Mouse (Mus musculus) thymus, postnatal 36 days (tissue): Measurements from ENCODE around the gene Prkca.
A peak's percentile ranks its signal among the peaks of the same experiment; 100 is the strongest.

Experiments used
- DNase-seq, 2 experiments: peaks; one replicate each; pipeline ENCODE4 v3.0.0; 2022; ENCODE audit warnings: mixed read lengths in 2 of 2

Gene Prkca

GRCm38 (mm10) chr11:108257921-108258320 lies 85.8 kb downstream of the Prkca start:
- DNase-seq = no peak

GRCm38 (mm10) chr11:108254681-108255080 lies 89.0 kb downstream of the Prkca start:
- no peak for DNase-seq

- no peak for DNase-seq
Measured at GRCm38 (mm10) chr11:108251924-108252775, 91.6 kb downstream of the Prkca start.

- DNase-seq = no peak
Measured at GRCm38 (mm10) chr11:108250829-108251637, 92.7 kb downstream of the Prkca start.

GRCm38 (mm10) chr11:108250146-108250635 lies 93.5 kb downstream of the Prkca start:
- DNase-seq = no peak

- no peak for DNase-seq
Measured at GRCm38 (mm10) chr11:108249487-108249886, 94.2 kb downstream of the Prkca start.

GRCm38 (mm10) chr11:108249047-108249403 lies 94.7 kb downstream of the Prkca start:
- no peak for DNase-seq

GRCm38 (mm10) chr11:108248218-108249046 lies 95.3 kb downstream of the Prkca start:
- peak; percentile 14 to 22 for DNase-seq

GRCm38 (mm10) chr11:108247121-108247863 lies 96.4 kb downstream of the Prkca start:
- DNase-seq = no peak

GRCm38 (mm10) chr11:108246267-108246702 lies 97.4 kb downstream of the Prkca start:
- DNase-seq = no peak

GRCm38 (mm10) chr11:108244241-108244640 lies 99.5 kb downstream of the Prkca start:
- DNase-seq = no peak

GRCm38 (mm10) chr11:108243633-108244032 lies 100.1 kb downstream of the Prkca start:
- no peak for DNase-seq

GRCm38 (mm10) chr11:108240924-108241498 lies 102.7 kb downstream of the Prkca start:
- DNase-seq = no peak

- DNase-seq = no peak
Measured at GRCm38 (mm10) chr11:108239173-108239572, 104.6 kb downstream of the Prkca start.

- no peak for DNase-seq
Measured at GRCm38 (mm10) chr11:108236754-108237428, 106.8 kb downstream of the Prkca start.

- DNase-seq = no peak
Measured at GRCm38 (mm10) chr11:108236195-108236594, 107.5 kb downstream of the Prkca start.

- no peak for DNase-seq
Measured at GRCm38 (mm10) chr11:108235081-108235703, 108.5 kb downstream of the Prkca start.

- no peak for DNase-seq
Measured at GRCm38 (mm10) chr11:108233015-108233414, 110.7 kb downstream of the Prkca start.

- DNase-seq = no peak
Measured at GRCm38 (mm10) chr11:108230101-108230500, 113.6 kb downstream of the Prkca start.

- DNase-seq = no peak
Measured at GRCm38 (mm10) chr11:108229176-108229946, 114.4 kb downstream of the Prkca start.
